Mouse (Mus musculus) neutrophil, adult 59 days (primary cell): ENCODE data around the gene Lss. TPM values are rescaled to one million over a fixed set of nuclear protein-coding genes. Genes with fewer than 3 reads are reported as not detected.

Source experiments
- total RNA-seq, 2 experiments: library from RNA; stranded (reverse); gene quantifications; 1 replicate in 1 of 2; 2 replicates in 1 of 2; pipeline ENCODE4 v1.2.4; 2023

Lss gene
- 1 to 10 TPM; 4.4 to 8.6 TPM for total RNA-seq

DNA sequence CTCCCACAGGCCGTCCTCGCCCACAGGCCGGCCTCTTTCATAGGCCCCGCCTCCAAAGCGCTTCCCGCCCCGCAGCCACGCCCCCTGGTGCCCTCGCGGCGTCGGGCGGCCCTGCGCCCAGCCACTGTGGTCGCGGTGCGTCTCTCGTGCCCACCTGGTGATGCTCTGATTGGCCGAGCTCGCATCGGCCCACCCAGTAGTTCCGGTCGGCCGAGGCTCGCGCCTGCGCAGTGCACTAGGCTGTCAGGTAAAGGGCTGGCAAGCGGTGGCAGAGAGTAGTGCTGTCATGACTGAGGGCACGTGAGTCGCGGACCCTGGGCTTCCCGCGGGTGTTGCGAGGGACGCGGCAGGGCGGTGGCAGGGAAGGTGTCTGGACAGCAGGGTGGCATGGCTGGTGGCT lies at the start of gene Lss:
Gene Lss (plus strand): TSS at position 214 of the 400 bp plus-strand sequence.

DNA sequence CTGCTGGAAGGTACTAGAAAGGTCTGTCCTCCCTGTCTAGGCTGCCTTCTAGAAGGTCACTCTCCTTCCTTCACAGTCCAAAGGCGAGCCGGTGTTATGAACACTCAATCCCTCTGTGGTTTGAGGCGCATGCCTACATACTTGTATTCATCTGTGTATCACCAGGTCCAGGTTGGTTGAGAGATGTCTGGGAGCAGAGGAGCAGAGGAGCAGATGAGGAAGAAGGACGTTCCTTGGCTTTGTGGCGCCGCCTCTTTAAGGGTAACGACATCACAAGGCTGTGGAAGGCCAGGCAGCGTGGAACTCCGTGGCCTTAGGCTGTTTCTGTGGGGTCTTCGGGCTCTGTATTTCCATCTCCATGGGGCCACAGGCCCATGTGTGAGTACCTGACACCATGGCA lies 30.6 kb downstream of the Lss start, which contains the start of gene Spatc1l:
Gene Spatc1l (plus strand): TSS at position 301 of the 400 bp plus-strand sequence.

DNA sequence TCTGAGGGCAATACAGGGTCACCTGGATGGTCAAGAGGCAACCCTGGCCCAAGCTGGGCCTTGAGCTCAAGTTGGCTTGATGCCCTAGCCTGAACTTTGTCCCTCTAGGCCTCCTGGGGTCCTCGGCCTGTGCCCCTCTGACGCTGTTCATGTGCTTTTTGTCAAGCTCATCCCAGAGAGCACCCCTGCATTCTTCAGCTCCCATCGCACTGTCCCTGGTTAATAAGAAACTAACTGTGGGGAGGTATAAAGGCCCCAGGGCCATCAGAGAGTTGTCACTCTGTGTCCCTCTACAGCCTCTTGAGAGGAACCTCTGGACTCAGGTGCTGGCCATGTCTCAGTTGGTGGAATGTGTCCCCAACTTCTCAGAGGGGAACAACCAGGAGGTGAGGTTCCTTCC lies 44.0 kb downstream of the Lss start, which contains the start of gene Ftcd:
Gene Ftcd (plus strand): TSS at position 275 of the 400 bp plus-strand sequence.

Other genes starting within 250 kb of the Lss start
- 1 to 10 TPM; 6.9 to 7.7 TPM for gene Dip2a, start 186.3 kb upstream of the Lss start, total RNA-seq
- 1 to 10 TPM; 8.2 to 9.0 TPM for gene AC141477.1, start 91.1 kb upstream of the Lss start, total RNA-seq
- gene Pcnt, start 88.8 kb upstream of the Lss start, total RNA-seq: 10 to 100 TPM; 31.2 to 37.5 TPM
- not detected for gene 2610028H24Rik, start 82.5 kb upstream of the Lss start, total RNA-seq
- 10 to 100 TPM; 45.2 to 49.9 TPM for gene Mcm3ap, start 62.7 kb upstream of the Lss start, total RNA-seq
- gene Ybey, start 62.5 kb upstream of the Lss start, total RNA-seq: 1 to 10 TPM in 1 of 2 experiments, under 1 TPM in 1; 0.84 to 1.6 TPM
- gene Spatc1l, start 30.7 kb downstream of the Lss start, total RNA-seq: not detected
- gene Ftcd, start 44.1 kb downstream of the Lss start, total RNA-seq: not detected
- gene Col6a2, start 92.0 kb downstream of the Lss start, total RNA-seq: under 1 TPM; 0.36 to 0.40 TPM
- gene Col6a1, start 194.6 kb downstream of the Lss start, total RNA-seq: 1 to 10 TPM in 1 of 2 experiments, under 1 TPM in 1; 0.24 to 1.0 TPM